Comparison of ENCODE assay signal across 17 mouse cellular contexts in the genomic region with DNA sequence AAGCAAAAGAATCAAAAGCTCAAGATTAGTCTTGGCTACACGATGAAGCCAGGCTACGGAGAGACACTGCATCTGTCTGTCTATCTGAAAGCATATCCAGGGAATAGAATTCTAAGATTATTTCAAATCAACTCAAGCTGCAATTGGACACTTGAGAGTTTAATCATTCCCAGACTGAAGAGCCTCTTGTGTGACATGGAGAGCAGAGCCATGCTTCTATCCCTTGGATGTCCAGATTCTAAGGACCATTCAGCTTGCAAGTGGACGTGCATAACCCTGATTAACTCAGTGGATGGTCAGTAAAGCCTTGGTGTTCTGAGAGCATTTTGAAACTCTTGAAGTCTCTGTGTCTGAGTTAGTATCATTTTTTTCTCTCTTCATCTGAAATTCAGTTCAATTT.
DNase-seq lines count a peak whose midpoint lies in the region; ATAC-seq and TF ChIP-seq lines count a peak whose summit lies in the region.
"Had no signal": no experiment of that assay in that cellular context is flagged by ENCODE, and none has a peak within 500 bp of the region (broad histone marks: within the 10 kb centered on the region; RNA-seq: fewer than 3 reads in every experiment).

No protein-coding gene starts in this region.

- peak overlapping the region; percentile 45 for H3K27ac ChIP-seq in kidney, adult 2 months (ENCODE audit: insufficient read depth, low read depth, low read length)
- H3K27ac ChIP-seq in midbrain, embryonic 15.5 days = peak overlapping the region; percentile 2; the same call in 1 of the 2 replicates
- no peak overlapping the region for H3K27ac ChIP-seq in midbrain, embryonic 13.5 days
- H3K27ac ChIP-seq in macrophage = peak overlapping the region; percentile 95
- H3K27ac ChIP-seq: forebrain, embryonic 13.5 days; limb, embryonic 12.5 days had no signal

- no peak overlapping the region for H3K4me3 ChIP-seq in kidney, adult 2 months (ENCODE audit: insufficient read depth, low read depth, low read length)
- H3K4me3 ChIP-seq in midbrain, embryonic 15.5 days = no peak overlapping the region
- no peak overlapping the region for H3K4me3 ChIP-seq in midbrain, embryonic 13.5 days (replicated peaks)
- H3K4me3 ChIP-seq in macrophage (ENCODE audit: inconsistent target) = no peak overlapping the region
- H3K4me3 ChIP-seq: forebrain, embryonic 13.5 days; limb, embryonic 12.5 days had no signal

- H3K4me1 ChIP-seq in kidney, adult 2 months (ENCODE audit: control insufficient read depth, insufficient read depth, low read length) = no peaks in the 10 kb centered on the region; the same call in 1 of the 2 replicates
- peaks cover 8% of the 10 kb centered on the region for H3K4me1 ChIP-seq in midbrain, embryonic 15.5 days
- peaks cover 8% of the 10 kb centered on the region for H3K4me1 ChIP-seq in midbrain, embryonic 13.5 days (replicated peaks)

- no peak for TF ChIP-seq CTCF in kidney, adult 2 months (conservative IDR thresholded peaks at IDR 0.05; ENCODE audit: insufficient read depth, insufficient read length, low read depth, low read length)

- 95% methylated on average over 3 of the region's 3 CpGs for WGBS in kidney, adult 2 months
- WGBS in midbrain, embryonic 15.5 days = 77% methylated on average over 3 of the region's 3 CpGs
- whole genome bisulfite sequencing in midbrain, embryonic 13.5 days = 79% methylated on average over 3 of the region's 3 CpGs
- 100% methylated on average over 3 of the region's 3 CpGs for WGBS in macrophage (ENCODE audit: missing documents)

- H3K4me2 ChIP-seq in midbrain, embryonic 15.5 days = no peak overlapping the region
- H3K4me2 ChIP-seq in midbrain, embryonic 13.5 days (replicated peaks) = no peak overlapping the region
- H3K4me2 ChIP-seq: forebrain, embryonic 13.5 days; limb, embryonic 12.5 days; midbrain, embryonic 11.5 days had no signal

- DNase-seq in heart, adult 11 months = peak; percentile 81
- DNase-seq in heart, adult 18-20 months = no peak
- DNase-seq in kidney, adult 2 months = no peak
- DNase-seq in kidney, postnatal 10 days = no peak
- DNase-seq in left cerebral cortex, adult 11 months (ENCODE audit: low spot score) = no peak
- DNase-seq: cerebellum, adult 11 months; cerebellum, postnatal 36 days; gastrocnemius, postnatal 36 days; kidney, adult 9 months; thymus, postnatal 4 days had no signal

- H3K27me3 ChIP-seq in kidney, adult 2 months (replicated peaks; ENCODE audit: control insufficient read depth, insufficient read depth, low read length) = no peaks in the 10 kb centered on the region
- H3K27me3 ChIP-seq in midbrain, embryonic 15.5 days (replicated peaks) = no peaks in the 10 kb centered on the region
- no peaks in the 10 kb centered on the region for H3K27me3 ChIP-seq in midbrain, embryonic 13.5 days
- H3K27me3 ChIP-seq: limb, embryonic 12.5 days had no signal

- H3K36me3 ChIP-seq in kidney, adult 2 months (ENCODE audit: control insufficient read depth, insufficient read depth, low read length) = no peaks in the 10 kb centered on the region; the same call in none of the 2 replicates
- 0 out of 2 replicates have a peak, but pooled peaks cover 4% of the 10 kb centered on the region for H3K36me3 ChIP-seq in midbrain, embryonic 15.5 days (replicated peaks)
- H3K36me3 ChIP-seq in midbrain, embryonic 13.5 days = 0 out of 2 replicates have a peak, but pooled peaks cover under 1% of the 10 kb centered on the region
- peaks cover 13% of the 10 kb centered on the region; the same call in 1 of the 2 replicates for H3K36me3 ChIP-seq in macrophage (ENCODE audit: inconsistent target)

- no peak for TF ChIP-seq POLR2A in kidney, adult 2 months (IDR thresholded peaks at IDR 0.05; ENCODE audit: low read depth, low read length)

- no peak for ATAC-seq in midbrain, embryonic 15.5 days (replicated peaks)
- ATAC-seq in midbrain, embryonic 13.5 days = no peak
- ATAC-seq: forebrain, embryonic 13.5 days; inflammation-experienced regulatory T-cells, adult 6 months had no signal

- no peak overlapping the region for H3K9ac ChIP-seq in midbrain, embryonic 15.5 days
- no peak overlapping the region for H3K9ac ChIP-seq in midbrain, embryonic 13.5 days (replicated peaks)
- H3K9ac ChIP-seq: forebrain, embryonic 13.5 days; limb, embryonic 12.5 days had no signal

- H3K79me2 ChIP-seq in macrophage (ENCODE audit: inconsistent target) = peaks cover 50% of the 10 kb centered on the region; the same call in 1 of the 2 replicates

- H3K9me3 ChIP-seq in midbrain, embryonic 15.5 days = no peaks in the 10 kb centered on the region
- H3K9me3 ChIP-seq in midbrain, embryonic 13.5 days = no peaks in the 10 kb centered on the region
- H3K9me3 ChIP-seq: forebrain, embryonic 13.5 days; limb, embryonic 12.5 days had no signal
